Mouse (Mus musculus): ENCODE data around the gene Ntn5. TPM values are rescaled to one million over a fixed set of nuclear protein-coding genes. Genes with fewer than 3 reads are reported as not detected.

The Ntn5 gene
- polyA plus RNA-seq, 1 experiment = 0.47 TPM

- peak overlapping the region; percentile 62 for H3K27ac ChIP-seq (ENCODE audit: insufficient read depth, low read depth, low read length)
- TF ChIP-seq CTCF (IDR thresholded peaks at IDR 0.05; ENCODE audit: extremely low read depth, insufficient read length, insufficient replicate concordance, low read depth, low read length) = no peak
- TF ChIP-seq POLR2A (IDR thresholded peaks at IDR 0.05; ENCODE audit: low read depth, low read length) = no peak
- peak overlapping the region; percentile 65 for H3K4me3 ChIP-seq (ENCODE audit: low read depth, low read length)
- H3K36me3 ChIP-seq (ENCODE audit: control insufficient read depth, insufficient read depth, low read length) = peaks cover 49% of the 10 kb centered on the region
- 81% methylated on average over 4 of the region's 4 CpGs for WGBS
- H3K4me1 ChIP-seq (ENCODE audit: control insufficient read depth, insufficient read depth, insufficient read length, low read length) = peaks cover 34% of the 10 kb centered on the region
- H3K27me3 ChIP-seq (ENCODE audit: control insufficient read depth, insufficient read depth, low read length) = no peaks in the 10 kb centered on the region
These were observed 39.5 kb downstream of the Ntn5 start for GRCm38 (mm10) chr7:45723301-45723700.

- TF ChIP-seq POLR2A (IDR thresholded peaks at IDR 0.05; ENCODE audit: low read depth, low read length) = no peak
- TF ChIP-seq CTCF (IDR thresholded peaks at IDR 0.05; ENCODE audit: extremely low read depth, insufficient read length, insufficient replicate concordance, low read depth, low read length) = no peak
- Histone ChIP-seq H3K27me3 (ENCODE audit: control insufficient read depth, insufficient read depth, low read length) (no peaks in the 10 kb centered on the region), H3K4me1 (ENCODE audit: control insufficient read depth, insufficient read depth, insufficient read length, low read length) (peaks cover 37% of the 10 kb centered on the region), H3K4me3 (ENCODE audit: low read depth, low read length) (no peak overlapping the region), H3K36me3 (ENCODE audit: control insufficient read depth, insufficient read depth, low read length) (peaks cover 53% of the 10 kb centered on the region), H3K27ac (ENCODE audit: insufficient read depth, low read depth, low read length) (no peak overlapping the region)
- 87% methylated on average over 14 of the region's 14 CpGs for WGBS
These were observed 40.0 kb downstream of the Ntn5 start for GRCm38 (mm10) chr7:45723781-45724180.

- H3K4me1 ChIP-seq (ENCODE audit: control insufficient read depth, insufficient read depth, insufficient read length, low read length) = peaks cover 41% of the 10 kb centered on the region
- WGBS = 71% methylated on average over 9 of the region's 9 CpGs
- no peak overlapping the region for H3K4me3 ChIP-seq (ENCODE audit: low read depth, low read length)
- no peak for TF ChIP-seq CTCF (IDR thresholded peaks at IDR 0.05; ENCODE audit: extremely low read depth, insufficient read length, insufficient replicate concordance, low read depth, low read length)
- TF ChIP-seq POLR2A (IDR thresholded peaks at IDR 0.05; ENCODE audit: low read depth, low read length) = no peak
- H3K27ac ChIP-seq (ENCODE audit: insufficient read depth, low read depth, low read length) = no peak overlapping the region
- H3K36me3 ChIP-seq (ENCODE audit: control insufficient read depth, insufficient read depth, low read length) = peaks cover 58% of the 10 kb centered on the region
- H3K27me3 ChIP-seq (ENCODE audit: control insufficient read depth, insufficient read depth, low read length) = no peaks in the 10 kb centered on the region
These were observed 41.3 kb downstream of the Ntn5 start for GRCm38 (mm10) chr7:45725151-45725550.

- 82% methylated on average over 11 of the region's 11 CpGs for WGBS
- TF ChIP-seq POLR2A (IDR thresholded peaks at IDR 0.05; ENCODE audit: low read depth, low read length) (no peak), CTCF (IDR thresholded peaks at IDR 0.05; ENCODE audit: extremely low read depth, insufficient read length, insufficient replicate concordance, low read depth, low read length) (no peak)
- Histone ChIP-seq H3K36me3 (ENCODE audit: control insufficient read depth, insufficient read depth, low read length) (peaks cover 60% of the 10 kb centered on the region), H3K27ac (ENCODE audit: insufficient read depth, low read depth, low read length) (peak within 1 kb of the TSS; percentile 43), H3K4me3 (ENCODE audit: low read depth, low read length) (0 out of 2 replicates have a peak within 1 kb of the TSS, but pooled peaks have one; percentile 5), H3K4me1 (ENCODE audit: control insufficient read depth, insufficient read depth, insufficient read length, low read length) (peaks cover 46% of the 10 kb centered on the region), H3K27me3 (ENCODE audit: control insufficient read depth, insufficient read depth, low read length) (no peaks in the 10 kb centered on the region)
These were observed 41.9 kb downstream of the Ntn5 start, which contains the start of gene Spaca4 for GRCm38 (mm10) chr7:45725713-45726112. Gene Spaca4, minus strand, starts transcription at chr7:45725813.

- Histone ChIP-seq H3K27ac (ENCODE audit: insufficient read depth, low read depth, low read length) (peak overlapping the region; percentile 43), H3K27me3 (ENCODE audit: control insufficient read depth, insufficient read depth, low read length) (no peaks in the 10 kb centered on the region), H3K4me1 (ENCODE audit: control insufficient read depth, insufficient read depth, insufficient read length, low read length) (peaks cover 50% of the 10 kb centered on the region), H3K4me3 (ENCODE audit: low read depth, low read length) (0 out of 2 replicates have a peak overlapping the region, but pooled peaks have one; percentile 5), H3K36me3 (ENCODE audit: control insufficient read depth, insufficient read depth, low read length) (peaks cover 66% of the 10 kb centered on the region)
- 67% methylated on average over 10 of the region's 10 CpGs for WGBS
- TF ChIP-seq POLR2A (IDR thresholded peaks at IDR 0.05; ENCODE audit: low read depth, low read length) (no peak), CTCF (IDR thresholded peaks at IDR 0.05; ENCODE audit: extremely low read depth, insufficient read length, insufficient replicate concordance, low read depth, low read length) (no peak)
These were observed 42.6 kb downstream of the Ntn5 start for GRCm38 (mm10) chr7:45726419-45726818.

GRCm38 (mm10) chr7:45727625-45728024, 43.8 kb downstream of the Ntn5 start:
- peak overlapping the region; percentile 83 for H3K27ac ChIP-seq (ENCODE audit: insufficient read depth, low read depth, low read length)
- 17% methylated on average over 3 of the region's 3 CpGs for WGBS

GRCm38 (mm10) chr7:45730727-45731431, 47.1 kb downstream of the Ntn5 start:
- TF ChIP-seq POLR2A (IDR thresholded peaks at IDR 0.05; ENCODE audit: low read depth, low read length) (no peak), CTCF (IDR thresholded peaks at IDR 0.05; ENCODE audit: extremely low read depth, insufficient read length, insufficient replicate concordance, low read depth, low read length) (peak; percentile 51; the same call in 1 of the 2 replicates)
- Histone ChIP-seq H3K27ac (ENCODE audit: insufficient read depth, low read depth, low read length) (peak overlapping the region; percentile 64), H3K4me3 (ENCODE audit: low read depth, low read length) (no peak overlapping the region), H3K4me1 (ENCODE audit: control insufficient read depth, insufficient read depth, insufficient read length, low read length) (peaks cover 53% of the 10 kb centered on the region), H3K36me3 (ENCODE audit: control insufficient read depth, insufficient read depth, low read length) (peaks cover 64% of the 10 kb centered on the region), H3K27me3 (ENCODE audit: control insufficient read depth, insufficient read depth, low read length) (no peaks in the 10 kb centered on the region)
- 18% methylated on average over 16 of the region's 16 CpGs for WGBS

More at GRCm38 (mm10) chr7:45727625-45728024, 43.8 kb downstream of the Ntn5 start:
- Histone ChIP-seq H3K4me1 (ENCODE audit: control insufficient read depth, insufficient read depth, insufficient read length, low read length) (peaks cover 53% of the 10 kb centered on the region), H3K4me3 (ENCODE audit: low read depth, low read length) (peak overlapping the region; percentile 1; the same call in 1 of the 2 replicates), H3K27me3 (ENCODE audit: control insufficient read depth, insufficient read depth, low read length) (no peaks in the 10 kb centered on the region), H3K36me3 (ENCODE audit: control insufficient read depth, insufficient read depth, low read length) (peaks cover 68% of the 10 kb centered on the region)
- TF ChIP-seq POLR2A (IDR thresholded peaks at IDR 0.05; ENCODE audit: low read depth, low read length) (no peak), CTCF (IDR thresholded peaks at IDR 0.05; ENCODE audit: extremely low read depth, insufficient read length, insufficient replicate concordance, low read depth, low read length) (no peak)

All from small intestine, adult 2 months (tissue).